Mouse (Mus musculus) heart, embryonic 10.5 days (tissue): ENCODE measurements at regions not wholly inside any gene's neighbourhood (a gene's known extent, or its start where the extent isn't known, plus 50 kb on each side); places are given as distances from the start of the nearest gene placed in this dataset.

Experiments used
- DNase-seq: peaks from one replicate; pipeline ENCODE4 v3.0.0-alpha.2; 2017; ENCODE audit warnings: low spot score
- H3K27ac ChIP-seq: fragments of 300-500 bp; sonication (generic); 2 replicates; pipeline ENCODE4 v1.5.1; 2016; ENCODE audit warnings: mild to moderate bottlenecking
- H3K27me3 ChIP-seq: fragments of 300-500 bp; sonication (generic); 2 replicates; pipeline ENCODE4 v1.6.1; 2016; ENCODE audit warnings: mild to moderate bottlenecking; ENCODE audit not compliant: poor library complexity, insufficient read depth, severe bottlenecking
- H3K36me3 ChIP-seq: fragments of 300-500 bp; sonication (generic); 2 replicates; pipeline ENCODE4 v1.6.1; 2016; ENCODE audit warnings: mild to moderate bottlenecking, moderate library complexity
- H3K4me1 ChIP-seq: fragments of 300-500 bp; sonication (generic); 2 replicates; pipeline ENCODE4 v1.6.1; 2016; ENCODE audit warnings: mild to moderate bottlenecking
- H3K4me3 ChIP-seq: fragments of 300-500 bp; sonication (generic); 2 replicates; pipeline ENCODE4 v1.5.1; 2016; ENCODE audit warnings: mild to moderate bottlenecking, moderate library complexity
- H3K9me3 ChIP-seq: fragments of 300-500 bp; sonication (generic); 2 replicates; pipeline ENCODE4 v1.6.1; 2016; ENCODE audit warnings: mild to moderate bottlenecking, moderate library complexity
- WGBS: fragments of 180-500 bp; shearing (Covaris S2); methylation state at CpG from one replicate; pipeline ENCODE4 v1.1.7; 2016; 5-methylcytosine and 5-hydroxymethylcytosine counted together

DNA sequence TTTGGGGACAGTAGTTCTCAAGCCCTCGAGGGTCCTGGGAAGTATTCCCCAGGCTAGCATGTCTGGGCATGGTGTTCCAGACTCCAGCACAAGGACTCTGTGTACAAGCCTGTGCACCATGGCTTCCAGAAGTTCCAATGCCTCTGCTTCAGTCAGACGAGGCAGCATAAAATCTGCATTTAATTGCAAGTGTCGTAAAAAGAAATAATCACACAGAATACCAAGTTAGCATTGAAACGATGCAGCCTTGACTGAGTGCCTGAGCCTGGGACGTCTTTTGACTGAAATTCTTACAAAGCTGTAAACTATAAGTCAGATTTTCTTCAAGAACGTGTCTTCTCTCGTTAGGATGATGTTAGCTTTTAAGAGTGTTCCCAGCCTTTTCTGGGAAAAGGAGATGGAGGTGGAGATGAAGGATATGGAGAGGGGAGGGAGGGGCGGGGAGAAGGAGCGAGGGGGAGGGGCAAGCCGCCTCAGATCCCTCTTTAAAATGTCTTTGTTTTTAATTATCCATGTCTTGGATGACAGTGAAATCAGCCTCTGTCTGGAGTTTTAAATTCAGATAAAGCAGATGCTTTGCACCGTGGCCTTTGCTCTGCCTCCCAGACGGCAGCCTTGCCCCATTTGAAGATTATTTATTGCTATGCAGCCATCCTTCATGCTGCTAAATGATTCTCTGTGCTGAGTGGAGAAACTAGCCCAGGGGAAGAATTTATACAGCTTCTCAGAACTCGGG is 154.3 kb downstream of the Cdc5l start:
- H3K36me3 ChIP-seq = no peaks in the 10 kb centered on the region
- no peaks in the 10 kb centered on the region for H3K9me3 ChIP-seq
- DNase-seq = no peak
- H3K27me3 ChIP-seq = 0 out of 2 replicates have a peak, but pooled peaks cover 5% of the 10 kb centered on the region
- peaks cover 7% of the 10 kb centered on the region; the same call in 1 of the 2 replicates for H3K4me1 ChIP-seq
- H3K27ac ChIP-seq = 0 out of 2 replicates have a peak overlapping the region, but pooled peaks have one; percentile 6
- 45% methylated on average over 13 of the region's 13 CpGs for WGBS
- H3K4me3 ChIP-seq = no peak overlapping the region

DNA sequence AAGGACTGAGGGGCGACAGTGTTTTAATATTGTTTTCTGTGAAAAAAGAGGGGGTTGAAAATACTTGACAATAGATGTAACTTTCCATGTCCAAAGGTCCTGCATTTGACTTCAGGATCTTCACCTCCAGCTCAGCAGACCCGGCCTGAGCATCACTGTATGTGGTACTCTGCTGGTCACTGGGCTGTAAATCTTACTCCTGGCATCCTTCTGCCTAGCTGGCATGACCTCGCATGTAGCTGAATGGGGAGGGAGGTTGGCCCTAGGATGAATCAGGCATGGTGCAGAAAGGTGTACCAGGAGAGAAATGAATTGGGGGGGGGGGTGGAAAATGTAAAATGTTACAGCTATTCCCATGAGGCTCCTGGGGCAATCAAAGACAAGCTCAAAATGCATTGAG is 156.0 kb downstream of the Cdc5l start:
- 82% methylated on average over 3 of the region's 3 CpGs for WGBS
- H3K27ac ChIP-seq = no peak overlapping the region
- H3K36me3 ChIP-seq = no peaks in the 10 kb centered on the region
- H3K4me3 ChIP-seq = no peak overlapping the region
- 0 out of 2 replicates have a peak, but pooled peaks cover 5% of the 10 kb centered on the region for H3K27me3 ChIP-seq
- peaks cover 7% of the 10 kb centered on the region; the same call in 1 of the 2 replicates for H3K4me1 ChIP-seq
- no peak for DNase-seq
- no peaks in the 10 kb centered on the region for H3K9me3 ChIP-seq

DNA sequence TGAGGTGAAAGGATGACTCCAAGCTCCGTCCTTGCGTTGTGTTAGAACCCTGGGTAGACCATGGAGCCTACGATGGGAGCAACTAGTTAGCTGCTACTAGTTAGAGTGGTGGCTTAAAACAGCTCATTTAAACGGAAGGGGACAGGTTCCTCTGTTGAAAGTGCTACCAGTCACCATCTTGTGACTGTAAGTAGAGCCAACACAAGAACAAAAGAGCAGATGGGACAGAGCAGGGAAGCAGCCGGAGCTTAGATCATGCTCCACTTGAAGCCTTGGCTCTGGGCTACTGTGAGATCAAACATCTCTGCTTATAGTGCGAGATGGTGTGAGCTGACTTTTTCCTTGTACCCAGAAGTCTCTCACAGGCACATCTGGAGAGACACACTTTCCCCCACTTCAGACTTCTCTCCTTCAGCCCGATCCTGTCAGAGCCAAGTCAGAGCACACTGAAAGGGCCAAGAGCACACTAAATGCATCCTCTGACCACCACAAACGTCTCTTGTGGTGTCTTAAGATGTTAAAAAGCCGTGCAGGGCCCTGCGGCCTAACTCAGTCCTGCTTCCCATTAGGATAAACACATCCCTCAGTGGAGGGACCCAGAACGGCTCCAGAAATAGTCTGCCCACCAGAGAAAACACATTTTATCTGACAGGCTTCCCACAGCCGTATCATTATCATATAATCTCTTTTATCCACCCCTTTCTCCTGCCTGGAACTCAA is 156.7 kb downstream of the Cdc5l start:
- WGBS = 64% methylated on average over 12 of the region's 12 CpGs
- Histone ChIP-seq H3K4me1 (peaks cover 7% of the 10 kb centered on the region; the same call in 1 of the 2 replicates), H3K27ac (no peak overlapping the region), H3K4me3 (no peak overlapping the region), H3K27me3 (0 out of 2 replicates have a peak, but pooled peaks cover 5% of the 10 kb centered on the region), H3K9me3 (no peaks in the 10 kb centered on the region), H3K36me3 (no peaks in the 10 kb centered on the region)
- DNase-seq = no peak

DNA sequence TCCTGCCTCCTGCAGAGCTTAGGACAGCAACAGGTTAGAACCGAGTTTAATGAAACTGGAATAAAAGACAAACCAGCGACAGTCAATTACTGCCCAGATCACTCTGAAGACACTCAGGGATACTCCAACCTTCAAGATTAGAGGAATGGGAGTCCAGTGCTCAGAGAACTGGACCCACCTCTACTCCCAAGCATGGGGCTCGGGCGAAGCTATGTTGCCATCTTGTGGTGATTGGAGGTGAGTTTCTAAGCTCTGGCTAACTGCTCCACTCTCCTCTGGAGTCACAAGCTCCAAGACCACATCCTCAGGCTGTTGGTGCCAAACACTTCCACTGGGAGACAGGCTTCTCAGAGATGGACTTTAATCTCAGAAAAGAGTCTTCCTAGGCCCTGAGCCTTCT is 158.6 kb downstream of the Cdc5l start:
- 56% methylated on average over 4 of the region's 4 CpGs for WGBS
- H3K4me1 ChIP-seq = peaks cover 5% of the 10 kb centered on the region; the same call in 1 of the 2 replicates
- 0 out of 2 replicates have a peak, but pooled peaks cover 5% of the 10 kb centered on the region for H3K27me3 ChIP-seq
- DNase-seq = no peak
- H3K4me3 ChIP-seq = no peak overlapping the region
- H3K27ac ChIP-seq = no peak overlapping the region
- H3K36me3 ChIP-seq = no peaks in the 10 kb centered on the region
- 0 out of 2 replicates have a peak, but pooled peaks cover 4% of the 10 kb centered on the region for H3K9me3 ChIP-seq

DNA sequence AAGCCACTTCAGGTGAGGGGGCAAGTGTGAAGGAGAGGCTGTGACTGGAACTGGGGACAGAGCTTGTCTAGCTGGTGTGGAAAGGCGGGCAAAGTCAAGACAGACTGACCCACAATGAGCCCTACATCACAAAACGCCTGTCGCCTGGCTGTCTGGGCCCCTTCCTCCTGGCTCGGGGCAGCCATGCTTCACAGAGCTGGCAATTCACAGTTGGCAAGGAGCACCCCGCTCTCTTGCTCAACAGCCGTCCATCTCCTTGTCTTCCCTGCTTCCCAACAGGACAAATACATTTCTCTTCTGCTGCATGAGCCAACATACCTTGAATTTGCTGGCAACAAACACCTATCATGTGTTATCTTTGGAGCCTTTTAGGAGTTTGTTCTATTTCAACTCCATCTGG is 166.8 kb downstream of the Cdc5l start:
- Histone ChIP-seq H3K4me3 (no peak overlapping the region), H3K27ac (no peak overlapping the region), H3K27me3 (no peaks in the 10 kb centered on the region), H3K36me3 (no peaks in the 10 kb centered on the region), H3K9me3 (0 out of 2 replicates have a peak, but pooled peaks cover 4% of the 10 kb centered on the region), H3K4me1 (peaks cover 5% of the 10 kb centered on the region; the same call in 1 of the 2 replicates)
- DNase-seq = no peak
- WGBS = 86% methylated on average over 6 of the region's 6 CpGs

DNA sequence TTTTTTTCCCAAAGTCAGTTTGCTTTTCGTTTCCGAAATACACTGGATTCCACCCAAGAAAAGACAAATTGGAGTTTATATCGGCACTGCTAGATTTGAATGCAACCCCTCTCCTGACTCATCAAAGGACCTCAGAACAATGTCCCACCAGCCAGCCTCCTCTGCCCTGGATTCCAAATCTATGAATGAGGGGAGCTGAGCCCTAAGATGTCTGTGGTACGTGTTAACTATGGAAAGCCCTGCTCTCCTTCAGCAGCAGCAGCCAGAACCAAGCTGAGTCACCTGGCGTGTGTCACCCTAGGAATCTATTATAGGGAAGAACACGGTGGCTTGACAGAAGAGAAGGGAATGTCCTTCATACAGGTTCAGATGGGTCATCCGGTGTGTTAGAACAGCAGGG is 167.9 kb downstream of the Cdc5l start:
- WGBS = 75% methylated on average over 7 of the region's 7 CpGs
- Histone ChIP-seq H3K27ac (no peak overlapping the region), H3K4me1 (peaks cover 5% of the 10 kb centered on the region; the same call in 1 of the 2 replicates), H3K4me3 (no peak overlapping the region), H3K9me3 (no peaks in the 10 kb centered on the region), H3K27me3 (no peaks in the 10 kb centered on the region), H3K36me3 (no peaks in the 10 kb centered on the region)
- no peak for DNase-seq

DNA sequence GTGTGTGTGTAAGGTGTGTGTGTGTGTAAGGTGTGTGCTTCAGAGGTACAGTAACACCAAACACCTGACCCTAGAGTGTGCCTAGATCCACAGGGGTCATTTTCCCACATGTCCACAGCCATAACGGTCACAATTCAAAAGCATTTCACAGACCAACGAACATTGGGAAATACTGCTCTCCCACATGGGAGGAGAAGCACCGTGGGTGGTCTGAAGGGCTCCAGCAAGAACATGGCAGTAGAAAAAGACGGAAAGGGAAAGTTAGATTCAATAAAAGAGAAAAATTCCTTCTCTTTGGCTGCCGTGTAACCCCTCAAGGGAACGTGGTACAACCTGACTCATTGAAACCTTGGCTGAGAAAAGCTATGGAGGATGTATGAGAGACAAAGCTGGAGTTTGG is 169.1 kb downstream of the Cdc5l start:
- 77% methylated on average over 6 of the region's 6 CpGs for WGBS
- H3K27me3 ChIP-seq = no peaks in the 10 kb centered on the region
- H3K4me3 ChIP-seq = no peak overlapping the region

DNA sequence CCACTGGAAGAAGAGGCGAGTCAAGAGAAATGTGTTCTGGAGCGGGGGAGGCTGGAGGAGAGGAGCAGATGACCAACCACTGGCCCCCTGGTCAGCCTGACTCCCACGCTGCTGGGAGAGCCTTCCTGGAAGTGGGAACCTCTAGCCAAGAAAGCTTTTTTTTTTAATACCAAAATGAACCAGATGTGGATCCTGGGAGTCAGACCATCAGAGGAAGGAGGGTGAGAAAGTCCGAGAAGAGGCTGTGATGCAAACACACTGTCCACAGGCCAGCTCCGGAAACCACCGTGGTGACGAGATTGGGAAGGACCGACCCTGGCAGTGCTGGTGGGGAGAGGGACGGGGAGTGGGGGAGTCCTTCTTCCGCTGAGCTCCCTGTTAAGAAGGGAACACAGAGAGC is 173.1 kb downstream of the Cdc5l start:
- H3K4me1 ChIP-seq = peaks cover 5% of the 10 kb centered on the region; the same call in 1 of the 2 replicates
- no peak for DNase-seq
- H3K27me3 ChIP-seq = no peaks in the 10 kb centered on the region
- no peak overlapping the region for H3K4me3 ChIP-seq
- WGBS = 79% methylated on average over 10 of the region's 10 CpGs
- H3K9me3 ChIP-seq = no peaks in the 10 kb centered on the region
- H3K36me3 ChIP-seq = no peaks in the 10 kb centered on the region
- no peak overlapping the region for H3K27ac ChIP-seq

More for the DNA sequence above, 169.1 kb downstream of the Cdc5l start:
- Histone ChIP-seq H3K4me1 (peaks cover 5% of the 10 kb centered on the region; the same call in 1 of the 2 replicates), H3K27ac (no peak overlapping the region), H3K36me3 (no peaks in the 10 kb centered on the region), H3K9me3 (no peaks in the 10 kb centered on the region)
- no peak for DNase-seq

DNA sequence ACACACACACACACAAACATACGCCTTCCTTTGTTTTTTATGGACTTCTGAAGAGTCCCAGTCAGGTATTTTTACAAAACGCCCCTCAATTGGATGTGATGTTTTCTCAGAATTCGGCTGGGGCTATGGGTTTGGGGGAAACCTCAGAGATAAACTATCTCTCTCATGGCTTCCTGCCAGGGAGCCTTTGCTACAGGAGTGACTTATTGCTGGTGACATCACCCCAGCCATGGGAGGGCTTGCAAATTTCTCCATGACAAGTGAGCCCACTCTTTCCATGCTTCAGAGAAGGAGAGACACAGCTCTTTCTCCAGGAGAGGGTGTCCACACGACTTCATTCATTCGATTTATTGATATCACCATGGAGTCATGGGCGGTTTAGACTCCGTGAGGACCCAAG is 175.5 kb downstream of the Cdc5l start:
- Histone ChIP-seq H3K36me3 (no peaks in the 10 kb centered on the region), H3K27ac (no peak overlapping the region), H3K4me3 (no peak overlapping the region), H3K27me3 (peaks cover 3% of the 10 kb centered on the region; the same call in 1 of the 2 replicates), H3K4me1 (peaks cover 1% of the 10 kb centered on the region; the same call in 1 of the 2 replicates), H3K9me3 (no peaks in the 10 kb centered on the region)
- 66% methylated on average over 7 of the region's 7 CpGs for WGBS
- DNase-seq = no peak

DNA sequence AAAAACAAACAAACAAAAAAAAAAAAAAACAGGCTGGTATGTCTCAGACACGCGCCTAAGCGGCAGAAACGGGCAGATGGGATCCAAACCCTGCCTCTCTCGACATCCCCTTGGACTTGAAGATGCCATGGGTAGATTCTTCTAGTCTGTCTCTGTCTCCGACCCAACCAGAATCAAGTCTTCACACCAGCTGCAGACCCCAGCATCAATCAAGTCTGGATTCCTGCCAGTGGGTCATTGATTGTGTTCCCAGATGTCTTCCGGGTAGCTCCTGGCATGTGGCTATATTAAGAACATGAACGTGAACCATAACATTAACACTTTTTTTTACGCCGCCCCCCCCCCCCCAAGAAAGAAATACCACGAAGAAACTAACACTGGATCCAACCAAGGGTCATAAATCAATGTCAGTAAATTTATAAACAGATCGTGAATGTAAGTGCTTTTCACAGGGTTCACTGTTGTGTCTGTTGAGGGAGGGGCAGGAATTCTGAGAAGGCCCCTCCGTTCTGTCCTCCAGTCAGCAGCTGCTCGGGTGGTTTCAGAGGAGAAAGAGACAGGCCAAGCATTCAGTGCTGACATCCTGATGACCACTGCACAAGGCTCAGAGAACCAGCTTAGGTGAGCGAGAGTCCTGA is 180.8 kb downstream of the Cdc5l start:
- Histone ChIP-seq H3K4me1 (peaks cover 6% of the 10 kb centered on the region; the same call in 1 of the 2 replicates), H3K36me3 (no peaks in the 10 kb centered on the region), H3K9me3 (no peaks in the 10 kb centered on the region), H3K4me3 (no peak overlapping the region), H3K27me3 (peaks cover 3% of the 10 kb centered on the region), H3K27ac (no peak overlapping the region)
- 63% methylated on average over 15 of the region's 15 CpGs for WGBS
- no peak for DNase-seq

DNA sequence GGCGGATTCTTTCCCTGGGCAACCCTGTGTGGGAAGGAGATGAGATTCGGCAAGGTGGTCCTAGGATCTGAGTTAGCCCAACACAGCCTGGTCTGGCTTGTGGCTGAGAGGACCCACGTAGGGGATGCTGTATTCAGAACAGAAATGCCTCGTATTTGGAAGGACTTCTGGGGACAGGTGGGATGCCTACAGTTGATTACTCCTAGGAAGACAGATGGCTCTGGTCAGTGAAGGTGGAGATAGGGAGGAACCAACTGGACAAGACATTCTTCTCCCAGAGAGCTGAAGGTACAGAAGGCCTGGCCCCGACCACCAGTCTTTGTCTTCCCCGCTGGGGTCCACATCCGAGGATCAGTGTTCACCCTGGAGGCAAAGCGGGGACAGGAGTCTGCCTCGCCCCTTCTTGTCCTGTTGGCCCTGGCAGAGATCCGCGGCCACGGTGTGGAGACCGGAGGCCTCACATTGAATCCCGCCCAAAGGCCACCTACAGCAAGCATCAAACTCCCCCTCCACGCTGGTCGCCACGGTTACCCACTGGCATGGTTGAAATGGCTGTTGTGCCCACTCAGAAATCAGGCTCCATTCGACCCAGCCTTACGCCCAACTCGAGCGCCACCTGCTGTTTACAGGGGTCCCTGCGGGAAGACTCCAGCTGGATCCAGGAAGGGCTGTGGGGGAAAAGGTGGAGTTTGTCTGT is 182.4 kb downstream of the Cdc5l start:
- DNase-seq = peak; percentile 86
- Histone ChIP-seq H3K4me1 (peaks cover 6% of the 10 kb centered on the region; the same call in 1 of the 2 replicates), H3K4me3 (peak overlapping the region; percentile 33), H3K27ac (no peak overlapping the region; the same call in 1 of the 2 replicates), H3K9me3 (no peaks in the 10 kb centered on the region), H3K27me3 (peaks cover 3% of the 10 kb centered on the region), H3K36me3 (no peaks in the 10 kb centered on the region)
- 32% methylated on average over 22 of the region's 22 CpGs for WGBS

DNA sequence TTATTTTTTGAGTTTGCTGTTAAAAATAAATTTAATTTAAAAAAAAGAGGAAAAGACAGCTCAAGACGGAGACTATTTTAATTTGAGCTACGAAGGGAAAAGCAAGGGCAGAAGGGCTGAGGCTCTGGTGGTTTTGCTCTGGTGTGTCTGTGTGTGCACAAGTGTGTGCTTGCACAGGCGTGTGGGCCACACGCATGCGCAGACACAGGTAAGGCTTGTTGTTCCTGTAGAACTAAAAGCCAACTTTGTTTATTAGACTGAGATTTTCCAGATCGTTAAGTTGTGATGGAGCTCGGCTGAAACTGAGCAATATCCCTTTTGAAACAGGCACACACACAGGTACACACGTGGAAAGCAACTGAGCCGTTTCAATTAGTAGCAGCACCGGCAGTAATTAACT is 183.1 kb downstream of the Cdc5l start:
- Histone ChIP-seq H3K27me3 (peaks cover 3% of the 10 kb centered on the region), H3K9me3 (no peaks in the 10 kb centered on the region), H3K27ac (no peak overlapping the region), H3K4me1 (peaks cover 6% of the 10 kb centered on the region; the same call in 1 of the 2 replicates), H3K36me3 (no peaks in the 10 kb centered on the region), H3K4me3 (no peak overlapping the region)
- DNase-seq = no peak
- WGBS = 85% methylated on average over 10 of the region's 10 CpGs
